Comparison of ENCODE assay signal across 21 mouse cellular contexts in genomic region chr9:122421911-122422310, GRCm38 (mm10).
DNase-seq lines count a peak whose midpoint lies in the region; ATAC-seq and TF ChIP-seq lines count a peak whose summit lies in the region.
"Had no signal": no experiment of that assay in that cellular context is flagged by ENCODE, and none has a peak within 500 bp of the region (broad histone marks: within the 10 kb centered on the region; RNA-seq: fewer than 3 reads in every experiment).

No protein-coding gene starts in this region.

- H3K4me3 ChIP-seq in layer of hippocampus, adult 2 months: no peak overlapping the region
- no peak overlapping the region for H3K4me3 ChIP-seq in cortical plate, adult 2 months (ENCODE audit: insufficient read depth, low read length)
- H3K4me3 ChIP-seq in heart, embryonic 12.5 days: no peak overlapping the region
- H3K4me3 ChIP-seq: embryonic facial prominence, embryonic 15.5 days; erythroblast, embryonic 14.5 days; forebrain, embryonic 15.5 days; heart, embryonic 15.5 days; hindbrain, embryonic 13.5 days had no signal

- peak overlapping the region; percentile 64 for H3K27ac ChIP-seq in layer of hippocampus, adult 2 months
- 0 out of 2 replicates have a peak overlapping the region, but pooled peaks have one; percentile 2 for H3K27ac ChIP-seq in cortical plate, adult 2 months (ENCODE audit: insufficient read depth, low read length)
- no peak overlapping the region for H3K27ac ChIP-seq in heart, embryonic 12.5 days (ENCODE audit: poor library complexity, severe bottlenecking)
- H3K27ac ChIP-seq: embryonic facial prominence, embryonic 15.5 days; forebrain, embryonic 15.5 days; heart, embryonic 15.5 days; hindbrain, embryonic 13.5 days; hindbrain, postnatal 0 days had no signal

- H3K9ac ChIP-seq in heart, embryonic 12.5 days: no peak overlapping the region
- H3K9ac ChIP-seq: embryonic facial prominence, embryonic 15.5 days; forebrain, embryonic 15.5 days; heart, embryonic 15.5 days; hindbrain, embryonic 13.5 days had no signal

- H3K27me3 ChIP-seq in heart, embryonic 12.5 days (replicated peaks): peaks cover 31% of the 10 kb centered on the region

- H3K4me2 ChIP-seq in heart, embryonic 12.5 days: no peak overlapping the region
- H3K4me2 ChIP-seq: embryonic facial prominence, embryonic 15.5 days; forebrain, embryonic 15.5 days; heart, embryonic 15.5 days; hindbrain, embryonic 13.5 days had no signal

- intact Hi-C loops in left cerebral cortex, postnatal 25 days (cut with DNase I): loop anchor here (2.0 to 5.0 kb wide), 4 partner anchors 105 to 307 kb away; no protein-coding TSS in a partner anchor
- intact Hi-C loops in left cerebral cortex, postnatal 10 days (cut with DNase I): loop anchor here (2.0 to 10.0 kb wide), 3 partner anchors 45 to 263 kb away; no protein-coding TSS in a partner anchor

- no peaks in the 10 kb centered on the region for H3K36me3 ChIP-seq in heart, embryonic 12.5 days
- H3K36me3 ChIP-seq: embryonic facial prominence, embryonic 15.5 days; forebrain, embryonic 15.5 days; heart, embryonic 15.5 days; hindbrain, embryonic 13.5 days had no signal

- TF ChIP-seq POLR2A in cortical plate, adult 2 months (IDR thresholded peaks at IDR 0.05; ENCODE audit: extremely low read depth, insufficient read depth, low read length): no peak

- no peak for DNase-seq in layer of hippocampus, adult 2 months (ENCODE audit: low spot score in 2 of 2)
- DNase-seq in layer of hippocampus, adult 8-10 months (ENCODE audit: low spot score in 2 of 2): no peak
- DNase-seq in left cerebral cortex, postnatal 25 days (ENCODE audit: low spot score in 2 of 2): peak; percentile 26 to 69
- DNase-seq in left cerebral cortex, postnatal 10 days (ENCODE audit: extremely low spot score in 1 of 2, low spot score in 2 of 2): no peak
- peak; percentile 30 for DNase-seq in Muller cell, postnatal 12 days (ENCODE audit: inconsistent ontology term)
- DNase-seq: adrenal gland, adult 2 months; adrenal gland, postnatal 25 days; cerebellum, adult 2 months; cerebellum, postnatal 10 days; embryo, embryonic 11 days; gastrocnemius, postnatal 36 days; heart, adult 11 months; heart, postnatal 14 days had no signal

- WGBS in heart, embryonic 12.5 days: 77% methylated on average over 8 of the region's 8 CpGs

- H3K4me1 ChIP-seq in cortical plate, adult 2 months (ENCODE audit: control insufficient read depth, insufficient read depth, low read length): peaks cover 4% of the 10 kb centered on the region
- H3K4me1 ChIP-seq in heart, embryonic 12.5 days (replicated peaks): no peaks in the 10 kb centered on the region; the same call in 1 of the 2 replicates
- H3K4me1 ChIP-seq: forebrain, embryonic 15.5 days had no signal

- ATAC-seq in heart, embryonic 12.5 days (ENCODE audit: insufficient number of reproducible peaks, low FRiP score): no peak

- no peaks in the 10 kb centered on the region for H3K9me3 ChIP-seq in heart, embryonic 12.5 days (replicated peaks)
- H3K9me3 ChIP-seq: embryonic facial prominence, embryonic 15.5 days; forebrain, embryonic 15.5 days; heart, embryonic 15.5 days; hindbrain, embryonic 13.5 days had no signal

- TF ChIP-seq CTCF in layer of hippocampus, adult 2 months (conservative IDR thresholded peaks at IDR 0.05): no peak
- no peak for TF ChIP-seq CTCF in cortical plate, adult 2 months (IDR thresholded peaks at IDR 0.05; ENCODE audit: extremely low read depth, insufficient read depth, low read length)

Comparison
In these comparisons a context has a peak if more than half of its experiments do, and no peak if none do; other contexts are left out.
1. DNase-seq: peak in left cerebral cortex, postnatal 25 days (2 of 2) and Muller cell, postnatal 12 days (single experiment); none in layer of hippocampus, adult 2 months (0 of 2), layer of hippocampus, adult 8-10 months (0 of 2) and left cerebral cortex, postnatal 10 days (0 of 2).